Mouse (Mus musculus) bone marrow, adult 2 months (tissue): ENCODE measurements around the gene Ptpn13. TPM values are rescaled to one million over a fixed set of nuclear protein-coding genes. Genes with fewer than 3 reads are reported as not detected.

Source experiments
- H3K27ac ChIP-seq: fragments of 200-500 bp; 2 replicates; pipeline ENCODE4 v1.5.1; 2012; ENCODE audit warnings: low read depth, mild to moderate bottlenecking, control low read depth, inconsistent platforms, low read length; ENCODE audit not compliant: control insufficient read depth, poor library complexity, insufficient read depth
- H3K4me1 ChIP-seq: fragments of 200-500 bp; 2 replicates; pipeline ENCODE4 v1.6.1; 2011; ENCODE audit warnings: low read length; ENCODE audit not compliant: control insufficient read depth, insufficient read depth
- H3K4me3 ChIP-seq: fragments of 200-500 bp; replicated peaks from 2 replicates; pipeline ENCODE3; 2011; ENCODE audit warnings: mild to moderate bottlenecking, low read depth, low read length, control low read depth; ENCODE audit not compliant: control insufficient read depth
- CTCF ChIP-seq: fragments of 200-500 bp; IDR thresholded peaks from 2 replicates; pipeline ENCODE4 v1.5.1; 2011; ENCODE audit warnings: low read length, control low read depth; ENCODE audit not compliant: control insufficient read depth, insufficient read depth
- POLR2A ChIP-seq: fragments of 200-500 bp; IDR thresholded peaks from 2 replicates; pipeline ENCODE4 v1.6.1; 2011; ENCODE audit warnings: low read depth, mild to moderate bottlenecking, control low read depth, low read length, borderline replicate concordance; ENCODE audit not compliant: control insufficient read depth
- WGBS: fragments of 180-500 bp; shearing (Covaris S2); methylation state at CpG from one replicate; pipeline ENCODE4 v1.1.7; 2018; 5-methylcytosine and 5-hydroxymethylcytosine counted together
- polyA plus RNA-seq: library from polyadenylated mRNA; stranded (reverse); fragments of >200 nt; gene quantifications from 2 replicates; pipeline ENCODE4 v1.2.4, GENCODE M21; 2011; ENCODE audit warnings: low replicate concordance; ENCODE audit not compliant: missing spikeins, insufficient read depth, insufficient read length

Ptpn13 gene
- polyA plus RNA-seq, 1 experiment: 2.4 TPM

- Histone ChIP-seq H3K4me3 (no peak within 1 kb of the TSS), H3K27ac (no peak within 1 kb of the TSS; the same call in 1 of the 2 replicates), H3K4me1 (no peaks in the 10 kb centered on the region)
- WGBS: 58% methylated on average over 17 of the region's 17 CpGs
- TF ChIP-seq POLR2A: no peak
- no peak for TF ChIP-seq CTCF
Measured at GRCm38 (mm10) chr5:103629111-103629764, 204.2 kb downstream of the Ptpn13 start, which contains the start of gene Slc10a6. Gene Slc10a6 (minus strand): TSS chr5:103629403.

GRCm38 (mm10) chr5:103629854-103630580, 205.0 kb downstream of the Ptpn13 start:
- Histone ChIP-seq H3K27ac (no peak overlapping the region), H3K4me3 (no peak overlapping the region), H3K4me1 (no peaks in the 10 kb centered on the region)
- TF ChIP-seq POLR2A (no peak), CTCF (no peak)
- WGBS: 71% methylated on average over 9 of the region's 9 CpGs

- TF ChIP-seq POLR2A (no peak), CTCF (no peak)
- no peak overlapping the region for H3K4me3 ChIP-seq
- no peak overlapping the region for H3K27ac ChIP-seq
- no peaks in the 10 kb centered on the region for H3K4me1 ChIP-seq
- WGBS: 79% methylated on average over 2 of the region's 2 CpGs
Measured at GRCm38 (mm10) chr5:103637162-103637561, 212.2 kb downstream of the Ptpn13 start.

- WGBS: 86% methylated on average over 1 of the region's 1 CpGs
- H3K4me3 ChIP-seq: no peak overlapping the region
- no peak overlapping the region for H3K27ac ChIP-seq
- no peaks in the 10 kb centered on the region for H3K4me1 ChIP-seq
- TF ChIP-seq POLR2A: no peak
- no peak for TF ChIP-seq CTCF
Measured at GRCm38 (mm10) chr5:103644167-103644566, 219.2 kb downstream of the Ptpn13 start.

- H3K4me1 ChIP-seq: no peaks in the 10 kb centered on the region
- H3K4me3 ChIP-seq: no peak overlapping the region
- no peak overlapping the region for H3K27ac ChIP-seq
- TF ChIP-seq CTCF (no peak), POLR2A (no peak)
- WGBS: 79% methylated on average over 3 of the region's 3 CpGs
Measured at GRCm38 (mm10) chr5:103647320-103647719, 222.3 kb downstream of the Ptpn13 start.

Other genes with a start within 250 kb of the Ptpn13 start
- not detected in 2 replicates for gene Mapk10, start 213.9 kb upstream of the Ptpn13 start, polyA plus RNA-seq
- not detected in 2 replicates for gene Slc10a6, start 204.2 kb downstream of the Ptpn13 start, polyA plus RNA-seq
- not detected in 2 replicates for gene 1700016H13Rik, start 230.8 kb downstream of the Ptpn13 start, polyA plus RNA-seq